ENCODE assay signal across 33 mouse cellular contexts in the genomic region with DNA sequence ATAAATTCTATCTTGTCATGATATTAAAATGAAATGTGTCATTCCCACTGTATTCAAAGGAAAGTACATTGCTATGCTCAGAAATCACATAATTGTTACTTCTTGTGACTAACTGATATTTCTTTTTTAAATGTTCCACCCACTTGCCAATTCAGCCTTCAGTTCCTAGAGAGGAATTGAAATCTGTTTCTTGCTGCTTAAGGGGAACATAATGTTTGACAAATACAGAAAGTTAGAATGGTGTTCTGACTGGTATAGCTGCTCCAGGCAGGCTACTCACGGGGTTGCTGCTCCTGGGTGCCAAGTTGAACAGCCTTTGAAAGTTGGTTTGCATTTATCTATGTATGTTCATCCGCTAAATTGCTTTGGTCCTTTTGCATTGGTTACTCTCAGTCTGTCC.
"Had no signal": no experiment of that assay in that cellular context is flagged by ENCODE, and none has a peak within 500 bp of the region (broad histone marks: within the 10 kb centered on the region; RNA-seq: fewer than 3 reads in every experiment).

No protein-coding gene starts in this region.

- H3K27ac ChIP-seq: heart, embryonic 13.5 days; heart, embryonic 15.5 days; hindbrain, embryonic 10.5 days; hindbrain, embryonic 12.5 days; hindbrain, embryonic 13.5 days; hindbrain, embryonic 14.5 days; hindbrain, embryonic 15.5 days; hindbrain, postnatal 0 days; intestine, embryonic 15.5 days; kidney, embryonic 15.5 days; kidney, postnatal 0 days; left cerebral cortex, adult 2 months had no signal

- H3K4me3 ChIP-seq: heart, embryonic 12.5 days; heart, embryonic 13.5 days; heart, embryonic 15.5 days; hindbrain, embryonic 10.5 days; hindbrain, embryonic 12.5 days; hindbrain, embryonic 13.5 days; hindbrain, embryonic 15.5 days; intestine, embryonic 15.5 days; kidney, embryonic 15.5 days; left cerebral cortex, adult 2 months had no signal

- H3K4me1 ChIP-seq: heart, embryonic 12.5 days; heart, embryonic 13.5 days; heart, embryonic 15.5 days; hindbrain, embryonic 10.5 days; hindbrain, embryonic 12.5 days; hindbrain, embryonic 13.5 days; hindbrain, embryonic 15.5 days; intestine, embryonic 15.5 days; kidney, embryonic 15.5 days had no signal

- ATAC-seq: hindbrain, embryonic 16.5 days; hindbrain, postnatal 0 days; inflammation-experienced regulatory T-cells, adult 6 months; intestine, embryonic 15.5 days; intestine, embryonic 16.5 days; intestine, postnatal 0 days had no signal

- DNase-seq: heart, postnatal 10 days; heart, postnatal 14 days; heart, postnatal 36 days; heart, postnatal 4 days; kidney, adult 11 months; kidney, adult 18-20 months; kidney, adult 2 months; kidney, adult 8-10 months; kidney, adult 9 months; kidney, postnatal 10 days; kidney, postnatal 14 days; kidney, postnatal 25 days; kidney, postnatal 36 days; kidney, postnatal 4 days; layer of hippocampus, adult 9-11 months; layer of hippocampus, postnatal 36 days had no signal
